Mouse (Mus musculus) forebrain, postnatal 0 days (tissue): ENCODE measurements at regions not wholly inside any gene's neighbourhood (a gene's known extent, or its start where the extent isn't known, plus 50 kb on each side); places are given as distances from the start of the nearest gene placed in this dataset.
A peak's percentile ranks its signal among the peaks of the same experiment; 100 is the strongest.

Source experiments
- ATAC-seq: fragments of 200-750 bp; cut with Nextera tagmentation; 2 replicates; pipeline ENCODE4 v1.8.0; 2017; ENCODE audit warnings: mild to moderate bottlenecking, moderate library complexity
- DNase-seq: peaks from one replicate; pipeline ENCODE4 v3.0.0-alpha.2; 2015
- H3K27ac ChIP-seq: fragments of 300-500 bp; sonication (generic); 2 replicates; pipeline ENCODE4 v1.5.1; 2014; ENCODE audit warnings: low read depth, mild to moderate bottlenecking, antibody characterized with exemption, low read length, moderate library complexity, mixed read lengths
- H3K27me3 ChIP-seq: fragments of 300-500 bp; sonication (generic); 2 replicates; pipeline ENCODE4 v1.6.1; 2014; ENCODE audit warnings: mild to moderate bottlenecking, low read length, mixed read lengths; ENCODE audit not compliant: insufficient read depth
- H3K36me3 ChIP-seq: fragments of 300-500 bp; sonication (generic); 2 replicates; pipeline ENCODE4 v1.6.1; 2014; ENCODE audit warnings: mild to moderate bottlenecking, moderate library complexity; ENCODE audit not compliant: insufficient read depth
- H3K4me1 ChIP-seq: fragments of 300-500 bp; sonication (generic); 2 replicates; pipeline ENCODE4 v1.6.1; 2014; ENCODE audit warnings: antibody characterized with exemption; ENCODE audit not compliant: insufficient read depth
- H3K4me2 ChIP-seq: fragments of 300-500 bp; sonication (generic); 2 replicates; pipeline ENCODE4 v1.6.1; 2014; ENCODE audit warnings: low read depth, mild to moderate bottlenecking, moderate library complexity
- H3K4me3 ChIP-seq: fragments of 300-500 bp; sonication (generic); 2 replicates; pipeline ENCODE4 v1.5.1; 2014; ENCODE audit warnings: low read depth, low read length, mixed read lengths
- H3K9ac ChIP-seq: fragments of 300-500 bp; sonication (generic); 2 replicates; pipeline ENCODE4 v1.6.1; 2014; ENCODE audit warnings: mild to moderate bottlenecking
- H3K9me3 ChIP-seq: fragments of 300-500 bp; sonication (generic); 2 replicates; pipeline ENCODE4 v1.6.1; 2016; ENCODE audit warnings: low read length
- CTCF ChIP-seq: sonication (generic); IDR thresholded peaks from 2 replicates; pipeline ENCODE4 v1.5.1; 2016; ENCODE audit warnings: antibody characterized with exemption, control low read depth, low read depth
- WGBS: fragments of 180-500 bp; shearing (Covaris S2); extraction: QIAGEN DNeasy Blood & Tissue Kit; methylation state at CpG from one replicate; pipeline ENCODE4 v1.1.7; 2014; 5-methylcytosine and 5-hydroxymethylcytosine counted together

DNA sequence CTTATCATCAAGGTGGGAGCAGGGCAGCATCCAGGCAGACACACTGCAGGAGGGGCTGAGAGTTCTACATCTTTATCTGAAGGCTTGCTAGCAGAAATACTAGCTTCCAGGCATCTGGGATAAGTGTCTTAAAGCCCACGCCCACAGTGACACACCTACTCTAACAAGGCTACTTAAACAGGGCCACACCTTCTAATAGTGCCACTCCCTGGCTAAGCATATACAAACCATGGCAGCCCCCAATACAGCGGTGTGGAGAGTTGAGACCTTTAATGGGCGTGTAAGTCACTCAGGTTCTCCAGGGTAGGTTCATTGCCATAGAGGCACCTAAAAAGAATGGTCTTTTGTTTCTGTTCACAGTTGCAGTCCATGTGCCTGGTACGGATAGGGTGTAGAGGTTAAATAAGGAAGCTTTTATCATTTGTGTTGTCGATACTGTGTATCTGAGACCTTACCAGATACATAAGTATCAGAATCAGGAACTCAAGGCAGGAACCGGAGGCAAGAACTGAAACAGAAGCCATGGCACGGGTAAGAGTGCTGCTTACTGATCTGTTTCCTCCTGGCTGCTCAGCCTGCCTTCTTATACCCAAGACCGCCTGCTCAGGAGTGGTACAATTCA, 69.0 kb upstream of the Atrnl1 start:
- H3K9ac ChIP-seq: no peak overlapping the region
- H3K9me3 ChIP-seq: no peaks in the 10 kb centered on the region
- ATAC-seq (no peak), DNase-seq (no peak)
- no peaks in the 10 kb centered on the region for H3K27me3 ChIP-seq
- no peak overlapping the region for H3K4me2 ChIP-seq
- no peak overlapping the region for H3K27ac ChIP-seq
- peaks cover 9% of the 10 kb centered on the region for H3K4me1 ChIP-seq
- no peak for TF ChIP-seq CTCF
- 94% methylated on average over 8 of the region's 8 CpGs for WGBS
- H3K4me3 ChIP-seq: no peak overlapping the region
- no peaks in the 10 kb centered on the region for H3K36me3 ChIP-seq

DNA sequence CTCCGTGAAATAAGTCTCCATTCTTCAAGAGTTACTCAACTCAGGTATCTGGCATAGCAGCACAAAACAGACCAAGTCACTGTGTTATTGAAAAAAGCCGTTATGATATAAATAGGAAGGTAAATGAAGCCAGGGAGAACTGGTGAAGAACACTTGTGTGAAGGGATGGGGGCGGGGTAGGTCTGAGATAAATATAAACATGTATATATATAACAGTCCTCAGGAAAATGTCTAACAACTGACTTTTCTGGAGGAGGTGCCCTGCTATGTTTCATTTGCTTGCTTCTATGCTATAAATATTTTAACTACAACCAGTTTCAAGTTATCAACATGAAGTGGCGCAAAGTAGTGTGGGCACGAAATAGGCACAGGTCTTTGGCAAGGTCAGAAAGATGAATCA, 68.3 kb upstream of the Atrnl1 start:
- TF ChIP-seq CTCF: no peak
- Histone ChIP-seq H3K27me3 (no peaks in the 10 kb centered on the region), H3K9me3 (no peaks in the 10 kb centered on the region), H3K27ac (0 out of 2 replicates have a peak overlapping the region, but pooled peaks have one; percentile 35), H3K36me3 (no peaks in the 10 kb centered on the region), H3K4me2 (no peak overlapping the region), H3K4me1 (peaks cover 8% of the 10 kb centered on the region), H3K4me3 (no peak overlapping the region), H3K9ac (no peak overlapping the region)
- ATAC-seq (no peak), DNase-seq (no peak)
- 90% methylated on average over 5 of the region's 5 CpGs for WGBS

DNA sequence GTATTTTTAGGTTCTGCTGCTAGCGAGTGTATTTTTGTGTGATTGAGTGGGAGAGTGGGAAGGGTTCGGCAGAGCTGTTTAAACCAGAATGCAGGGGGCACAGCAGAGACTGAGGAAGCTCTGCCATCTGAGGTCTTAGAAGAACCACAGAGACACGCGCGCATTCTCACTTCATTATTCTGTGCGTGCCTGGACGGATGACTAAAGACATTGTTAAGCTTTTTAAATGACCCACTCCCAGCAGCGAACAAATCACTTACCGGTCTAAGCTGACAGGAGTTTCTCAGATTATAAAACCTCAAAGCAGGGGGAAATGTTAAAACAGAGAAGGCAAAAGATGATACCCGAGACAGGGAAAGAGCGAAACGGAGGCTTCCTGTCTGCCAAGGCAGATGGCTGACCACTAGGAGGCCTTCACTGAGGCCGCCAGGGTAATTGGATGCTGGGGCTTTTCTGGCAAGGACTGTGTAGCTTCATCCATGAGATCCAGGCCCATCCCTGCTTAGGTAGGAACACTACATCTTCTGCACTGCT, 67.1 kb upstream of the Atrnl1 start:
- Histone ChIP-seq H3K4me3 (peak overlapping the region; percentile 4), H3K36me3 (no peaks in the 10 kb centered on the region), H3K9me3 (no peaks in the 10 kb centered on the region), H3K9ac (peak overlapping the region; percentile 15; the same call in 1 of the 2 replicates), H3K27me3 (no peaks in the 10 kb centered on the region), H3K4me2 (peak overlapping the region; percentile 32), H3K27ac (peak overlapping the region; percentile 69), H3K4me1 (peaks cover 8% of the 10 kb centered on the region)
- ATAC-seq: peak; percentile 88
- WGBS: 6% methylated on average over 13 of the region's 13 CpGs
- peak; percentile 73 for DNase-seq
- peak; percentile 53 for TF ChIP-seq CTCF

DNA sequence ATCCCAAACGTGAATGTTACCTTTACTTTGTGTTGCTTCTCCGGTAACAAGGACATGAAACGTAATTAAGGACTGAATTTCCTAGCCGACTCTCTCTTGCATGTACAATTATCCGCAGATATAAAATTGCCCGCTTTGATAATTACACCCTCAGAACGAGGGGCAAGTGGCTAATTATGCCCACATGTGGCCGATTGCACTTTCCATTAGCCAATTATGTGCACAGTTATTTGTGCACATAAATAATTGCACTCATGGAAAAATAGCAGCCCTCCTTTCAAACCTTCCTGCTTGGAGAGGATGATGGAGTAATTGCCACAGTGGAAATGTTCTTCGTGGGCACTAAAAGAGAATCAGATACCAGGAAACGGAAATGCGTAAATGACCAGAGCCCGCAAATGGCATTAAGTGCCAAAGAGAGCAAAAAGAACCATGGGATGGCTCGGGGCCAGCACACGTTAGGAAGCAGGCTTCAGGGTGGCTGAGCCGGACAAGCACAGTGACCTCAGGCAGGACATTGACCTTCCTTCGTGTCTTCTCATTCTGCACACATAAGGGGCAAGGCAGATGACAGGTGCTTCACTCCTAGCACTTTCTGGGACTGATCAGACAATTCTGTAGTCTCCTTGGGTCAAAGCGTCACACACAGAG, 66.5 kb upstream of the Atrnl1 start:
- peak overlapping the region; percentile 32 for H3K4me2 ChIP-seq
- no peaks in the 10 kb centered on the region for H3K36me3 ChIP-seq
- H3K9ac ChIP-seq: no peak overlapping the region
- H3K4me1 ChIP-seq: peaks cover 8% of the 10 kb centered on the region
- ATAC-seq: peak; percentile 17; the same call in 1 of the 2 replicates
- H3K27me3 ChIP-seq: no peaks in the 10 kb centered on the region
- no peak for DNase-seq
- H3K9me3 ChIP-seq: no peaks in the 10 kb centered on the region
- no peak for TF ChIP-seq CTCF
- WGBS: 24% methylated on average over 17 of the region's 17 CpGs
- H3K4me3 ChIP-seq: no peak overlapping the region
- peak overlapping the region; percentile 69 for H3K27ac ChIP-seq

DNA sequence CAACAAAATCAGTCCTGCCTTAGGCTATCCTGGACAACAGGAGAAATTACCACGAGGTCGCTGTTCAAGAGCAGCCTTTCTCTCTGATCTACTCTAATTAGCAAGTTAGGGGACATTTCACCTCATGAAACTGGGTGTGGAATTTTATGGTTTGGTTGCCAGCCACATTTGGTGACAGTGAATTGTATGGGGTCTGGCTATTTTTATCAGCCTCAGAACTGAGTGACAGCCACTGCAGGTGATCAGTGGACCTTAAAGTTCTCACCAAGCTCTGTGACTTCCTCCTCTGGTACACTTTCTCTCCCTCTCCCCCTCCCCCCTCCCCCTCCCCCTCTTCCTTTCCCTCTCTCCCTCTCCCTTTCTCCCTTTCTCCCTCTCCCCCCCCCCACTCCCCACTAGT, 65.8 kb upstream of the Atrnl1 start:
- H3K9ac ChIP-seq: no peak overlapping the region
- H3K4me2 ChIP-seq: no peak overlapping the region
- H3K9me3 ChIP-seq: no peaks in the 10 kb centered on the region
- no peaks in the 10 kb centered on the region for H3K36me3 ChIP-seq
- DNase-seq: no peak
- ATAC-seq: no peak
- H3K27me3 ChIP-seq: no peaks in the 10 kb centered on the region
- H3K4me3 ChIP-seq: no peak overlapping the region
- peaks cover 8% of the 10 kb centered on the region for H3K4me1 ChIP-seq
- no peak for TF ChIP-seq CTCF
- no peak overlapping the region for H3K27ac ChIP-seq
- 70% methylated on average over 2 of the region's 2 CpGs for WGBS

DNA sequence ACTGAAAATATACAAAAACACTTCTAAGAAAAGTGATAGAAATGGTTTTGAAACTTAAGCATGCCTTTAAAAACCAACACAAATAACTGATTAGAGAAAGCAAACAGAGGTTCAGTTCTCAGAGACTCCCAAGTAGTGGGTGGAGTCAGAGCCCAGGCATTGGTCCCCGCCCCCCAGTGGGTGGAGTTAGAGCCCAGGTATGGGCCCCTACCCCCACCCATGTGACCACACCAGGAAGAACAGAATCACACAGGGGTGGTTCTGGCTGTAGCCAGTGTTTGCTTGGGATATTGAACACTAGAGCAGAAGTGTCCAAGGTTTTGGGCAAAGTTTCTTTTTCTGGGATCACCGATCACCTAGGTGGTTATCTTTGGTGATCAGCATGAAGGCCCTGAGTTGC, 64.8 kb upstream of the Atrnl1 start:
- no peak for TF ChIP-seq CTCF
- Histone ChIP-seq H3K27ac (no peak overlapping the region), H3K36me3 (no peaks in the 10 kb centered on the region), H3K27me3 (no peaks in the 10 kb centered on the region), H3K9me3 (no peaks in the 10 kb centered on the region), H3K4me1 (peaks cover 8% of the 10 kb centered on the region), H3K4me3 (no peak overlapping the region), H3K9ac (no peak overlapping the region), H3K4me2 (no peak overlapping the region)
- ATAC-seq: no peak
- 80% methylated on average over 2 of the region's 2 CpGs for WGBS
- DNase-seq: no peak

DNA sequence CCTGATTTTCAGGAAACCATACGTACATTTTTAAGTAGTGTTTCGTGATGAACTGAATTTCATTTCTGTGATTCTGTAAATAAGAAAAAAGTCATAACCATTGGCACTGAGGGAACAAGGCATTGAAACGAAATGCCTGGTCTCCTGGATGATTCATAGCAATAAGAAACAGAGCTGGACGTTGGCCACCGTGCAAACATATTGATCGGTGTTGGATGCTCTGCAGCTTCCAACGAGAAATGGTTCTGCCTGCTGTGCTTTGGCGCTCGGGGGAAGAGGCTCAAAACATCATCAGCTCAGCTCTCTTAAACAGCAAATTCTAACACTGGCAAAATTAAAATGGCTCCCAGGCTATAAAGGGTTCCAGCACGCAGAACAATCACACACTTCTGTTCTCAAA, 64.3 kb upstream of the Atrnl1 start:
- TF ChIP-seq CTCF: no peak
- no peaks in the 10 kb centered on the region for H3K9me3 ChIP-seq
- ATAC-seq (no peak), DNase-seq (no peak)
- peaks cover 8% of the 10 kb centered on the region for H3K4me1 ChIP-seq
- 68% methylated on average over 10 of the region's 10 CpGs for WGBS
- H3K9ac ChIP-seq: no peak overlapping the region
- H3K27ac ChIP-seq: no peak overlapping the region
- no peak overlapping the region for H3K4me3 ChIP-seq
- H3K4me2 ChIP-seq: no peak overlapping the region
- H3K36me3 ChIP-seq: no peaks in the 10 kb centered on the region
- H3K27me3 ChIP-seq: no peaks in the 10 kb centered on the region
